Mouse (Mus musculus) C2C12 (cell line): ENCODE results near the gene Sacm1l. TPM values are rescaled to one million over a fixed set of nuclear protein-coding genes. Genes with fewer than 3 reads are reported as not detected.

Experiments used
- H3K27me3 ChIP-seq: one replicate; pipeline ENCODE4 v1.6.1; 2011; ENCODE audit not compliant: control insufficient read depth, insufficient read depth, insufficient read length
- H3K36me3 ChIP-seq: one replicate; pipeline ENCODE4 v1.6.1; 2011; ENCODE audit not compliant: control insufficient read depth, insufficient read depth
- H3K4me3 ChIP-seq: one replicate; pipeline ENCODE4 v1.5.1; 2011; ENCODE audit warnings: mild to moderate bottlenecking, control low read depth; ENCODE audit not compliant: poor library complexity, insufficient read depth, severe bottlenecking
- H3K79me2 ChIP-seq: one replicate; pipeline ENCODE4 v1.6.1; 2011; ENCODE audit not compliant: control insufficient read depth, insufficient read depth
- H3K79me3 ChIP-seq: one replicate; pipeline ENCODE4 v1.6.1; 2011; ENCODE audit warnings: low read depth, control low read depth
- H3ac ChIP-seq: one replicate; pipeline ENCODE3; 2011; ENCODE audit warnings: low read depth; ENCODE audit not compliant: control insufficient read depth, insufficient read length
- CEBPB ChIP-seq: IDR thresholded peaks from one replicate; pipeline ENCODE4 v1.6.1; 2011; ENCODE audit warnings: low read depth, mild to moderate bottlenecking, control low read depth, moderate library complexity
- CTCF ChIP-seq: IDR thresholded peaks from one replicate; pipeline ENCODE4 v1.5.1; 2011; ENCODE audit not compliant: control insufficient read depth, insufficient read depth, insufficient read length
- FOSL1 ChIP-seq: IDR thresholded peaks from one replicate; pipeline ENCODE4 v1.8.0; 2011; ENCODE audit warnings: mild to moderate bottlenecking, low read length; ENCODE audit not compliant: poor library complexity, insufficient read depth, severe bottlenecking
- MAX ChIP-seq: IDR thresholded peaks from one replicate; pipeline ENCODE4 v1.6.1; 2011; ENCODE audit warnings: mild to moderate bottlenecking, control low read depth
- MYOD1 ChIP-seq: IDR thresholded peaks from one replicate; pipeline ENCODE4 v1.6.1; 2011; ENCODE audit warnings: low read depth; ENCODE audit not compliant: control insufficient read depth, insufficient read length
- MYOG ChIP-seq: IDR thresholded peaks from one replicate; pipeline ENCODE4 v1.6.1; 2011; ENCODE audit not compliant: control insufficient read depth, insufficient read length; ENCODE audit errors: extremely low read depth
- USF1 ChIP-seq: IDR thresholded peaks from one replicate; pipeline ENCODE4 v1.6.1; 2011; ENCODE audit warnings: low read depth, mild to moderate bottlenecking, control low read depth, moderate library complexity
- polyA plus RNA-seq: library from polyadenylated mRNA; unstranded; fragments of >200 nt; fragmentation: generic; extraction: Trizol; gene quantifications from one replicate; pipeline ENCODE4 v1.2.1, GENCODE M21; 2012; ENCODE audit warnings: missing spikeins

The Sacm1l gene
- polyA plus RNA-seq, 1 experiment = 9.1 TPM

DNA sequence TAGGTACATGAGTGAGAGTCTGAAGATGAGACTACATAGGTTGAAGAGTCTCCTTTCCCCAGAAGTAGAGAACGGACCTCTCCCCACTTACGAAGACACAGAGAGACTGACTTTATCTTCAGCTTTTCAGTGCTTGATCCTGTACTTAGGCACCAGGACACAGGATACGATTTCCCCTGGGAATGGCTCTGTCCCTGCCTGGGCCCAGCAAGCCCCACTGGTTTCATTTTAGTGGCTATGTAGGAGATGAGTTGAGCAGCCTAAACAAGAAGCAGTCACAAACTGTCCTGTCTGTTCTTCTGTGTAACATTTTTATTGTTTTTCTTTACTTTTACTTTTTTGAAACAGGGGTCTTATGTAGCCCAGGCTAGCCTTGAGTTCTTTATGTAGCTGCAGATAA lies 44.7 kb upstream of the Sacm1l start:
- peaks cover 100% of the 10 kb centered on the region for H3K79me2 ChIP-seq
- TF ChIP-seq MAX (no peak), CEBPB (no peak), USF1 (no peak), FOSL1 (no peak), MYOD1 (no peak), CTCF (no peak), MYOG (no peak)
- H3K4me3 ChIP-seq = no peak overlapping the region
- H3ac ChIP-seq = no peak overlapping the region
- no peaks in the 10 kb centered on the region for H3K27me3 ChIP-seq
- H3K79me3 ChIP-seq = peaks cover 89% of the 10 kb centered on the region
- H3K36me3 ChIP-seq = peaks cover 50% of the 10 kb centered on the region

DNA sequence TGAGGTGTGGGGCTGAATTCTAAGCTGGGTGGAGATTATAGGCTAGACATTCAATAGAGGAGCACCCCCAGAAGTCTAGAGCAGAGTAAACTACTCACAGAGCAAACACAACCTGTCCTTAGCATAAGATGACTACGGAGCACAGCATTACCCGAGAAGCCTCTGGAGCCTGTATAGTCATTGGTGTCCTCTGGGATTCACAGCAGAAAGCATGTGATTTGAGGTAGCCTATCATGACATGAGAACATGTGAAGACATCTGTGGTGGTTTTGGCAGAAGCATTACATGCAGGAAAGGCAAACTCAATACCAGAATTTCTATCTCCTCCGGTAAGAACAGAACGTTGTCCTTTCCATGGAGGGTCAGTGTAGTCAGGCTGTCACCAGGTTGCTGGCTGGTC lies 44.0 kb upstream of the Sacm1l start:
- no peak for TF ChIP-seq FOSL1
- no peak for TF ChIP-seq MYOG
- TF ChIP-seq MAX = no peak
- no peak for TF ChIP-seq USF1
- TF ChIP-seq CEBPB = no peak
- no peak for TF ChIP-seq CTCF
- TF ChIP-seq MYOD1 = no peak
- Histone ChIP-seq H3K79me2 (peaks cover 100% of the 10 kb centered on the region), H3K27me3 (no peaks in the 10 kb centered on the region), H3K79me3 (peaks cover 88% of the 10 kb centered on the region), H3K4me3 (no peak overlapping the region), H3ac (no peak overlapping the region), H3K36me3 (peaks cover 44% of the 10 kb centered on the region)

DNA sequence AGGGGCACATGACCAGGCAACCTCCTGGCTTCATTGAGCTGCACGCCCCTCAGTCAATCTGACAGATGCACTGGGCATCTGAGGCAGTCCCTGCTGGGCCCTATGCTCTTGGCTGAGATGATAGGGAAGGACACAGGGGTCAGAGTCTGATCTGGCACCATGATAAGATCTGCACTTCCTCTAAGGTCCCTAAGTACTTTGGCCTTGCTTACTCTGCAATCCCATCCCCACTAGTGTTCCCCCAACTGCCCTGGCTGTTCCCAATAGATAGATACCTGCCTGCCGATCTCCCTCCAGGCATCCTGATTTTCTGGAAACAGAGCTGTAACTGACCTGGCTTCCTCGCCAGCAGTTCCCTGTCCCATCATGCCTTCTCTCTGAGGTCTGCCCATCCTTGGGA lies 42.9 kb upstream of the Sacm1l start:
- Histone ChIP-seq H3K79me3 (peaks cover 86% of the 10 kb centered on the region), H3K36me3 (peaks cover 34% of the 10 kb centered on the region), H3K4me3 (no peak overlapping the region), H3K79me2 (peaks cover 100% of the 10 kb centered on the region), H3ac (no peak overlapping the region), H3K27me3 (no peaks in the 10 kb centered on the region)
- TF ChIP-seq MYOD1 = no peak
- no peak for TF ChIP-seq FOSL1
- no peak for TF ChIP-seq MYOG
- TF ChIP-seq CEBPB = no peak
- no peak for TF ChIP-seq MAX
- TF ChIP-seq CTCF = no peak
- TF ChIP-seq USF1 = no peak

DNA sequence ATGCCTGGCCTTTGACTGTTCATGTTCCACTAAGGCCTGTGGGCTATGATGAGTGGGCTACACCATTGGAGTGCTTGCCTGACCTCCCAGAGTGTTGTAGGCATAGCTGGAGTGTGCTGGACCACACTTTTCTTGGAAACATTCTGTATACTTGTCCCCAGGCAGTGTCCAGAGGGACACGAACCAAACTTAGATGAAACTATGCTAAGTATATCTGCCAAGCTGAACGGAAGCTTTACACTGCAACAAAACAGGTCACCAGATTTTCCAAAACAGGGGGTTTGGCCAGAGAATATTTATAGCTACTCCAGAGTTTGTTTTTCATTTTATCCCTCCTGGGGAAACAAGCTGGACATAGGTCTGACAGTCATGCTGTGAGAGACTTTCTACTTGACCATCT lies 40.5 kb upstream of the Sacm1l start:
- Histone ChIP-seq H3ac (no peak overlapping the region), H3K79me3 (peaks cover 86% of the 10 kb centered on the region), H3K79me2 (peaks cover 100% of the 10 kb centered on the region), H3K36me3 (peaks cover 19% of the 10 kb centered on the region), H3K27me3 (no peaks in the 10 kb centered on the region), H3K4me3 (no peak overlapping the region)
- no peak for TF ChIP-seq CEBPB
- no peak for TF ChIP-seq USF1
- no peak for TF ChIP-seq MAX
- TF ChIP-seq MYOG = no peak
- TF ChIP-seq FOSL1 = no peak
- no peak for TF ChIP-seq CTCF
- TF ChIP-seq MYOD1 = no peak

DNA sequence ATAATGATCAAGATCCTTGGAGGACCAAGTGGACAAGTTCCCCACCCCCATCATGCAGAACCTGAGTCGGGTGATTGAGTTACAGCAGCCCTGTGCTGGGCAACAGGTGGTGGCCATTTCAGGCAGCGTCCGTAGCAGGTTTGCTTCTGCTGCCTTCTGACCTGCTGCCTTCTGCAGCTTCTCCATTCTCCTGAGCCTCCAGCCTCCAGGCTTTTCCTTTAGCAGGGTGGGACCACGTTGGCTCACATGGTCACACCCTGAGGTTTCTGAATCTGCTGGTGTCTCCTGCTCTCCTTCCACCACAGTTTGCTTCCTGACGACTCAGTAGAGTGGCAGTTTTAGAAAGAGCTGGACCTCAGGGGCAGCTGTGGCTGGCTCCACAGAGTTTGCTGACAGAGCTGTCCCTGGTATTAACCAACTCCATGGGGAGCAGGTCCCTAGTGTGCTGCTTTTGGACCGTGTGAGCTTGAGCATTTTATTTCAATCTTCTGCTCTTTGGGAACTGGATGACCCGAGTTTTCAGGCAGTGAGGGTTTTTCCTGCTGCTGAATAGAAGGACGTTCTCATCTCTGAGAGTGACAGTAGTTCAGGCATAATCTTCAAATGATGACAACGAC lies 39.7 kb upstream of the Sacm1l start:
- H3K27me3 ChIP-seq = no peaks in the 10 kb centered on the region
- peaks cover 22% of the 10 kb centered on the region for H3K36me3 ChIP-seq
- H3ac ChIP-seq = no peak overlapping the region
- peaks cover 100% of the 10 kb centered on the region for H3K79me2 ChIP-seq
- peaks cover 86% of the 10 kb centered on the region for H3K79me3 ChIP-seq
- no peak overlapping the region for H3K4me3 ChIP-seq
- TF ChIP-seq CEBPB (no peak), FOSL1 (no peak), MYOG (no peak), MAX (no peak), CTCF (no peak), MYOD1 (no peak), USF1 (no peak)

DNA sequence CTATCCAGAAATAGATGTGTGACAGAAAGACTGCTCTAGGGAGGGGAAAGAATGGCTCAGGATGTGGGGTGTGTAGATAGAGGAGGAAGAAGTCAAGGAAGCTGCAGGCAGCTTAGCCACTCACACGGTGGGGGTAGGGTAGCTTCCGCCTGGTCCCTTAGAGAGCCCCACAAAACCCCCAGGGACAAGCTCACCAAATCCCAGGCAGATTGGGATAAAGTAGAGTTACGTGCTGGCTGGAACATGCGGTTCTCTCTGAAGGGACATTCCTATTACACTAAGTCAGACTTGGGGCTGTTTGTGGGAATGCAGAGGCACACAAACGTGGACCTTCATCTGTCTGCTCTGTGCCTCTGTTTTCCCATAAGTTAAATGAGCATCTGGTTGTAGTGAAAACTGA lies 38.6 kb upstream of the Sacm1l start:
- Histone ChIP-seq H3K79me2 (peaks cover 100% of the 10 kb centered on the region), H3K27me3 (no peaks in the 10 kb centered on the region), H3K36me3 (peaks cover 19% of the 10 kb centered on the region), H3K4me3 (no peak overlapping the region), H3ac (no peak overlapping the region), H3K79me3 (peaks cover 86% of the 10 kb centered on the region)
- TF ChIP-seq USF1 (no peak), MYOG (no peak), MYOD1 (no peak), CTCF (no peak), FOSL1 (no peak), CEBPB (no peak), MAX (no peak)
